Mouse (Mus musculus) kidney, postnatal 36 days (tissue): ENCODE measurements around the gene Gm3182.
"Not testable (repeated sequence)": the region's sequence is repeated elsewhere in the genome, so short reads cannot be mapped to it uniquely, and the experiment has no call there.

Source experiments
- DNase-seq, 2 experiments: peaks; one replicate each; pipeline ENCODE4 v3.0.0; 2021 to 2022; ENCODE audit warnings: mixed read lengths in 2 of 2

The Gm3182 gene

GRCm38 (mm10) chr14:4481445-4481844 lies at the start of gene Gm3182:
Gm3182 (plus strand) TSS chr14:4481745.
- not testable (repeated sequence) for DNase-seq

DNA sequence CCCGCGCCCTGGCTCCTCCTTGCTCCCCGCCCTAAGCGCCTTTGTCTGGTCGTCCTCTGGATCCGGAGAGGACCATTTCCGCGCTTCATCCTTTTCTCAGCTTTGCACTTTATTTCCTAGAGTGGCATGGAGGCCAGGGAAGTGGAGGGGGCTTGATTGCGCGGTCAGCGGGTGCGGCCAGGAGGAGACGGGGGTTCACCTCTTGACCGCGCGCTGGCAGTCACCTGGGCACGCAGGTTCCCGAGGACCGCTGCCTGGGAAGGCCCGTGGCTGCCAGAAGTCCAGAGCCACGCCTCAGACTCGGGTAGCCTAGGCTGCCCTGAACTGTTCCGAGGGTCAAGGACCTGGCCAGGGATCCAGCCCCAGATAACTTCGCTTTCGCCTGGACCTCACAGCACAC lies 17.9 kb downstream of the Gm3182 start:
- DNase-seq: not testable (repeated sequence)
